Mouse (Mus musculus) kidney, embryonic 14.5 days (tissue): Measurements from ENCODE around the gene Olfr777. TPM values are rescaled to one million over a fixed set of nuclear protein-coding genes. Genes with fewer than 3 reads are reported as not detected.
"Not testable (repeated sequence)": the region's sequence is repeated elsewhere in the genome, so short reads cannot be mapped to it uniquely, and the experiment has no call there.

Source experiments
- ATAC-seq: fragments of 200-750 bp; cut with Nextera tagmentation; 2 replicates; pipeline ENCODE4 v1.8.0; 2017; ENCODE audit warnings: moderate number of reproducible peaks, mild to moderate bottlenecking, moderate TSS enrichment, moderate library complexity; ENCODE audit not compliant: low FRiP score, low TSS enrichment
- H3K27ac ChIP-seq: fragments of 300-500 bp; sonication (generic); 2 replicates; pipeline ENCODE4 v1.5.1; 2014; ENCODE audit warnings: low read depth, mild to moderate bottlenecking, low read length, moderate library complexity, mixed read lengths
- H3K27me3 ChIP-seq: fragments of 300-500 bp; sonication (generic); 2 replicates; pipeline ENCODE4 v1.6.1; 2014; ENCODE audit warnings: mild to moderate bottlenecking, low read length; ENCODE audit not compliant: control insufficient read depth, insufficient read depth
- H3K36me3 ChIP-seq: fragments of 300-500 bp; sonication (generic); 2 replicates; pipeline ENCODE4 v1.6.1; 2014; ENCODE audit warnings: low read length, mixed read lengths; ENCODE audit not compliant: control insufficient read depth, insufficient read depth
- H3K4me1 ChIP-seq: fragments of 300-500 bp; sonication (generic); 2 replicates; pipeline ENCODE4 v1.6.1; 2014; ENCODE audit warnings: low read length, mixed read lengths; ENCODE audit not compliant: control insufficient read depth, insufficient read depth
- H3K4me2 ChIP-seq: fragments of 300-500 bp; sonication (generic); replicated peaks from 2 replicates; pipeline ENCODE4 v1.6.1; 2014; ENCODE audit warnings: low read depth, mild to moderate bottlenecking, low read length
- H3K4me3 ChIP-seq: fragments of 300-500 bp; sonication (generic); 2 replicates; pipeline ENCODE4 v1.5.1; 2014; ENCODE audit warnings: mild to moderate bottlenecking, low read length
- H3K9ac ChIP-seq: fragments of 300-500 bp; sonication (generic); 2 replicates; pipeline ENCODE4 v1.6.1; 2014; ENCODE audit warnings: low read depth, mild to moderate bottlenecking, low read length, moderate library complexity
- H3K9me3 ChIP-seq: fragments of 300-500 bp; sonication (generic); 2 replicates; pipeline ENCODE4 v1.6.1; 2016; ENCODE audit warnings: low read length; ENCODE audit not compliant: control insufficient read depth
- WGBS: fragments of 180-500 bp; shearing (Covaris S2); extraction: QIAGEN DNeasy Blood & Tissue Kit; methylation state at CpG from one replicate; pipeline ENCODE4 v1.1.7; 2014; 5-methylcytosine and 5-hydroxymethylcytosine counted together
- polyA plus RNA-seq: library from polyadenylated mRNA; unstranded; fragments of >200 nt; fragmentation: Nextera tagmentation; extraction: Ambion mirVana; gene quantifications from 2 replicates; pipeline ENCODE4 v1.2.1, GENCODE M21; 2014

The Olfr777 gene
- not detected in 2 replicates for polyA plus RNA-seq

DNA sequence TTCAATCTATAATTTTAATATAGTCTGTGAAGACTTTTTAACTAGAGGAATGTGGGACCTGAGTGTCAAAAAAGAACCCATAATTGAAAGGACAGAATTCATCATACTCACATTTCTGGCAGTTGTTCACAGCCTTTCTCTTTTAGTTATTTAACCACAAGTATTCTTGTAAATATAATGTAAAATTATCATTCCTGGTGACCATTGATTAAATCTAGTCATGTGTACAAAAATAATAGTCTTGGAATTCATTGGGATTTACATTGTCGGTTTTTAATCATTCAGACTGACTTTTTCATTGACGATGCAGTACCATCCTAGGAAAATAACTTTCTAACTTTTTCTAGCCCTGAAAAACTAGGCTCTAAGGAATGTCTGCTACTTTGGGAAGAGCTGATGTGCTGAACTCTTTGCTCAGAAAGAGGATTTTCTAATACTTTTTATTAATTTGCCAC, at the start of gene Olfr777:
TSS of gene Olfr777 (minus strand) at position 405 of the 455 bp plus-strand sequence.
- no peaks in the 10 kb centered on the region for H3K4me1 ChIP-seq
- H3K9me3 ChIP-seq, result no peaks in the 10 kb centered on the region
- no peaks in the 10 kb centered on the region for H3K36me3 ChIP-seq
- no peaks in the 10 kb centered on the region for H3K27me3 ChIP-seq
- no peak within 1 kb of the TSS for H3K4me2 ChIP-seq
- no peak within 1 kb of the TSS for H3K4me3 ChIP-seq
- ATAC-seq, result no peak
- 91% methylated on average over 2 of the region's 2 CpGs for WGBS
- no peak within 1 kb of the TSS for H3K27ac ChIP-seq
- H3K9ac ChIP-seq, result no peak within 1 kb of the TSS

- Histone ChIP-seq H3K4me3 (no peak within 1 kb of the TSS), H3K27me3 (no peaks in the 10 kb centered on the region), H3K27ac (no peak within 1 kb of the TSS), H3K9me3 (no peaks in the 10 kb centered on the region), H3K4me2 (no peak within 1 kb of the TSS), H3K4me1 (no peaks in the 10 kb centered on the region), H3K36me3 (no peaks in the 10 kb centered on the region), H3K9ac (no peak within 1 kb of the TSS)
- 88% methylated on average over 3 of the region's 3 CpGs for WGBS
- ATAC-seq, result no peak
Measured at GRCm38 (mm10) chr10:129317817-129318216, 46.5 kb upstream of the Olfr777 start, which contains the start of gene Olfr780. Gene Olfr780 (plus strand): TSS chr10:129318117.

DNA sequence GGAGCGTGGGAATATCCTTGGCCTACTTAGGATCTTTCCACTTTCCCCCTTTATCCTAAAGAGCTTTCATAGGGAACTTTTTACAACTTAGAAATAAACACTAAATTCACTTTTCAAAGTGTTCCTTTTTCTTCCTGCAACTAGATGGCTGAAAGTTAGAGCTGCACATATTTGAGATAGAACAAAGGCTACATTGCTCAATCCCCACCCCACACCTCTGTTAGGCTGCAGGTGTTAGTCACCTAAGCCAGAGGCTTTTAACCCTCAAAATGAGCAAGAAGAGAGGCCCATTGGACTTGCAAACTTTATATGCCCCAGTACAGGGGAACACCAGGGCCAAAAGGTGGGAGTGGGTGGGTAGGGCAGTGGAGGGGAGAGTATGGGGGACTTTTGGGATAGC, 42.2 kb upstream of the Olfr777 start:
- no CpG with 5 or more reads among the region's 1 CpGs for WGBS
- H3K27ac ChIP-seq, ATAC-seq, H3K36me3 ChIP-seq, H3K9ac ChIP-seq, H3K4me1 ChIP-seq, H3K4me2 ChIP-seq, H3K27me3 ChIP-seq, H3K4me3 ChIP-seq, H3K9me3 ChIP-seq: not testable (repeated sequence)

DNA sequence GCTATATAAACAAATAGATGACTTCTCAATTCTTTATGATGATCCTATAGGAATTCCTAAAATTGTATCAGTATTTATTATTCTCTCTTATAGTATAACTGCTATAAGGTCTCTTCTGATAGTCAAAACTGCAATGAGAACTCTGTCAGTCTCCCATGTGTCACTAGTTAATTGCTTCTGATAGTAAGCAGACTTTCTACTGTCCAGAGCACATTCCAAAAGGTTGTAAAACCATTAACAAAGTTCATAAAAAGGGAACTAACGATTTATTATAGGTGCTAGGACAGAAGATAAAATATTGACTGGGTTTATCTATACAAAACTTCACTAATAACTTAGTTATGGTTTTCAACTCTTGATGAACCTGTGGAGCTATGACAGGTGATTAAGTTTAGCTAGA, 41.7 kb upstream of the Olfr777 start:
- not testable (repeated sequence) for H3K4me1 ChIP-seq, H3K4me3 ChIP-seq, H3K36me3 ChIP-seq, H3K9ac ChIP-seq, ATAC-seq, H3K4me2 ChIP-seq, H3K27me3 ChIP-seq, H3K27ac ChIP-seq, H3K9me3 ChIP-seq
- 60% methylated on average over 1 of the region's 1 CpGs for WGBS

GRCm38 (mm10) chr10:129258827-129259226, 12.5 kb downstream of the Olfr777 start, which contains the start of gene Olfr776:
Gene Olfr776 (plus strand): TSS chr10:129259127.
- Histone ChIP-seq H3K27me3 (no peaks in the 10 kb centered on the region), H3K4me1 (no peaks in the 10 kb centered on the region), H3K27ac (no peak within 1 kb of the TSS), H3K9ac (no peak within 1 kb of the TSS), H3K36me3 (no peaks in the 10 kb centered on the region), H3K4me2 (no peak within 1 kb of the TSS), H3K9me3 (no peaks in the 10 kb centered on the region), H3K4me3 (no peak within 1 kb of the TSS)
- no peak for ATAC-seq

DNA sequence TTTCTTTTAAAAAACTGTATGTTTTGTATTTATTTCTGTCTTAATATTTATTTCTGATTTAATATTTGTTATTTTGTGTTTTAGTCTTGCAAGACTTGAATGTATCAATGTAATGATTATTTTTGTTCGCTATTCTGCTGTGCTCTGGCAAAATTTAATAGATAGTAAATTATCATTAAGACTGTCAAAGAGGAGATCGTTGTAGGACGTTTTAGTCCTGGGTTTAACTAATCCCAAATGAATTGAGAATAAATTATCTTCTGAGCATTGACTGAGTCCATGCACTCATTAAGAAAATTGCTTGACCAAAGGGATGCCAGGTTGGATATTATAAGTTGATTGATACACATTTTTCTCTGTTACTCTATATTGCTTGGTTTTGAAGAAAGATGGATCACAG, 23.2 kb downstream of the Olfr777 start, which contains the start of gene Olfr775:
TSS of gene Olfr775 (plus strand) at position 301 of the 400 bp plus-strand sequence.
- no peaks in the 10 kb centered on the region for H3K9me3 ChIP-seq
- 70% methylated on average over 3 of the region's 3 CpGs for WGBS
- no peaks in the 10 kb centered on the region for H3K36me3 ChIP-seq
- H3K4me2 ChIP-seq, result no peak within 1 kb of the TSS
- H3K27ac ChIP-seq, result no peak within 1 kb of the TSS
- no peaks in the 10 kb centered on the region for H3K27me3 ChIP-seq
- no peak within 1 kb of the TSS for H3K4me3 ChIP-seq
- no peaks in the 10 kb centered on the region for H3K4me1 ChIP-seq
- ATAC-seq, result no peak
- no peak within 1 kb of the TSS for H3K9ac ChIP-seq

- no peaks in the 10 kb centered on the region for H3K9me3 ChIP-seq
- H3K4me2 ChIP-seq, result no peak within 1 kb of the TSS
- H3K9ac ChIP-seq, result no peak within 1 kb of the TSS
- no peaks in the 10 kb centered on the region for H3K27me3 ChIP-seq
- WGBS, result 73% methylated on average over 2 of the region's 2 CpGs
- H3K27ac ChIP-seq, result no peak within 1 kb of the TSS
- ATAC-seq, result no peak
- no peaks in the 10 kb centered on the region for H3K4me1 ChIP-seq
- no peaks in the 10 kb centered on the region for H3K36me3 ChIP-seq
- H3K4me3 ChIP-seq, result no peak within 1 kb of the TSS
Measured at GRCm38 (mm10) chr10:129235904-129236303, 35.4 kb downstream of the Olfr777 start, which contains the start of gene Olfr774. Gene Olfr774 (plus strand): TSS chr10:129236204.

DNA sequence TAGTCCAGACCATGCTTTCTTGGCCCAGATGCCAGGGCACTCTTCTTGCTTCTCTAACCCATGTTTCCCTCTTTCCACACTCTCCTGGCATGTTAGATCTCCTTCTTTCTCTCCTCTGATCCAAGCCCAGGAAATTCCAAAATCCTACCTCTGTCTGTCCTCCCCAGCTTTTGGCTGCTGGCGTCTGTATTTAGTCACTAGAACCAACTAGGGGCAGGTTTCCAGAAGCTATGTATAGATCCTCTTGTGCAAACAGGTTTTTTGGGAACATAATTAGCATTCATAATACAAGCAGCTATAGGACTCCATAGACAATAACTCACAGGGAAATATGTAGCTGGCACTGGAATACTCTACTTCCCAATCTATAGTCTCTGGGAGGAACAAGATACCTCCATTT, 40.5 kb downstream of the Olfr777 start:
- H3K27me3 ChIP-seq, result no peaks in the 10 kb centered on the region
- H3K9ac ChIP-seq, result no peak overlapping the region
- no peak overlapping the region for H3K4me2 ChIP-seq
- H3K9me3 ChIP-seq, result no peaks in the 10 kb centered on the region
- ATAC-seq, result no peak
- H3K4me3 ChIP-seq, result no peak overlapping the region
- no peak overlapping the region for H3K27ac ChIP-seq
- H3K36me3 ChIP-seq, result no peaks in the 10 kb centered on the region
- WGBS, result 84% methylated on average over 1 of the region's 1 CpGs
- no peaks in the 10 kb centered on the region for H3K4me1 ChIP-seq
